Mouse (Mus musculus) liver, adult 2 months (tissue): ENCODE results near the gene Hsd17b6.

Experiments used
- CTCF ChIP-seq: fragments of 200-500 bp; IDR thresholded peaks from 2 replicates; pipeline ENCODE4 v1.5.1; 2011; ENCODE audit warnings: low read depth, low read length, control low read depth
- POLR2A ChIP-seq: fragments of 200-500 bp; IDR thresholded peaks from 2 replicates; pipeline ENCODE4 v1.6.1; 2011; ENCODE audit warnings: low read length, control low read depth; ENCODE audit not compliant: insufficient read depth; ENCODE audit errors: extremely low read depth

GRCm38 (mm10) chr10:127951821-127952220 is 55.6 kb downstream of the Hsd17b6 start:
- no peak for TF ChIP-seq POLR2A
- TF ChIP-seq CTCF, result no peak
